Mouse (Mus musculus): Measurements from ENCODE around the gene Prss34.

- TF ChIP-seq EP300 (IDR thresholded peaks at IDR 0.05; ENCODE audit: low read depth) (no peak), CTCF (IDR thresholded peaks at IDR 0.05; ENCODE audit: low read depth) (no peak)
Observed at GRCm38 (mm10) chr17:25255110-25255509, 43.1 kb upstream of the Prss34 start.

All from heart, postnatal 0 days (tissue).